Mouse (Mus musculus): ENCODE measurements around the gene A230072I06Rik. TPM values are rescaled to one million over a fixed set of nuclear protein-coding genes. Genes with fewer than 3 reads are reported as not detected.

The A230072I06Rik gene
- total and polyA plus RNA-seq, 3 experiments: 0.11 TPM; not detected in 2

DNA sequence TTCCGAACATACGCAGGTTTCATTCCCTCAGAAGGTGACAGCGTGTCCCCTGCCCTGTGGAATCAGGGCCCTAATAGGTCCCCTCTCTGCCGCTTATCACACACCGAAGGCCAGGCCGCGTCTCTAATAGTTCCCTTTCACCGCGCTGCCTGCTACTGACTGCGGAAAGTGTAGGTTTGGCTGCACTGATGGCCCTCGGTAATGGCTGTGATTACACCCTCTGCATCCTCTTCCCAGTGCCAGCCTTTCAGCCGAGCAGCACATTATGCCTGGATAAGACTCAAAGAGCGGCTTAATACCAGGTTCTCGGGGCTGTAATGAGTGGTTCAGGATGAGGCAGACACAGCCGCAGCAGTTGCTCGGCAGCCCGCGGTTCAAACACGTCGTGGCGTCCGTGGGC, 3.5 kb downstream of the A230072I06Rik start:
- H3K9me3 ChIP-seq (replicated peaks): no peaks in the 10 kb centered on the region
- TF ChIP-seq CTCF (IDR thresholded peaks at IDR 0.05; ENCODE audit: low read depth, low read length) (no peak), TAL1 (conservative IDR thresholded peaks at IDR 0.05; ENCODE audit: low read depth, low read length) (no peak), POLR2AphosphoS5 (IDR thresholded peaks at IDR 0.05; ENCODE audit: insufficient replicate concordance, low read depth, low read length) (no peak)
- H3K4me3 ChIP-seq (ENCODE audit: low read depth, low read length): no peak overlapping the region
- DNase-seq (ENCODE audit: low spot score) (no peak), ATAC-seq (ENCODE audit: extremely low read depth, insufficient number of reproducible peaks, low FRiP score, poor library complexity, severe bottlenecking) (no peak)
- H3K27me3 ChIP-seq (ENCODE audit: insufficient read depth, low read length): no peaks in the 10 kb centered on the region
- H3K36me3 ChIP-seq (replicated peaks): no peaks in the 10 kb centered on the region
- no peaks in the 10 kb centered on the region for H3K4me1 ChIP-seq (ENCODE audit: insufficient read depth, low read depth, low read length)

GRCm38 (mm10) chr8:12290551-12290950, 11.9 kb downstream of the A230072I06Rik start:
- DNase-seq (ENCODE audit: low spot score) (no peak), ATAC-seq (ENCODE audit: extremely low read depth, insufficient number of reproducible peaks, low FRiP score, poor library complexity, severe bottlenecking) (no peak)
- no peak overlapping the region for H3K4me3 ChIP-seq (ENCODE audit: low read depth, low read length)
- no peaks in the 10 kb centered on the region for H3K4me1 ChIP-seq (ENCODE audit: insufficient read depth, low read depth, low read length)
- TF ChIP-seq TAL1 (conservative IDR thresholded peaks at IDR 0.05; ENCODE audit: low read depth, low read length) (no peak), GATA1 (IDR thresholded peaks at IDR 0.05; ENCODE audit: borderline replicate concordance, low read length) (no peak), CTCF (IDR thresholded peaks at IDR 0.05; ENCODE audit: low read depth, low read length) (no peak), POLR2AphosphoS5 (IDR thresholded peaks at IDR 0.05; ENCODE audit: insufficient replicate concordance, low read depth, low read length) (no peak), GATA2 (IDR thresholded peaks at IDR 0.05; ENCODE audit: borderline replicate concordance, low read depth, low read length) (no peak)
- H3K27me3 ChIP-seq (ENCODE audit: insufficient read depth, low read length): no peaks in the 10 kb centered on the region; the same call in 1 of the 2 replicates
- H3K36me3 ChIP-seq (replicated peaks): no peaks in the 10 kb centered on the region
- H3K9me3 ChIP-seq (replicated peaks): no peaks in the 10 kb centered on the region

GRCm38 (mm10) chr8:12298326-12298950, 19.8 kb downstream of the A230072I06Rik start:
- ATAC-seq (ENCODE audit: extremely low read depth, insufficient number of reproducible peaks, low FRiP score, poor library complexity, severe bottlenecking) (no peak), DNase-seq (ENCODE audit: low spot score) (no peak)
- no peak for TF ChIP-seq TAL1 (conservative IDR thresholded peaks at IDR 0.05; ENCODE audit: low read depth, low read length)
- TF ChIP-seq GATA1 (IDR thresholded peaks at IDR 0.05; ENCODE audit: borderline replicate concordance, low read length): no peak
- no peak for TF ChIP-seq POLR2AphosphoS5 (IDR thresholded peaks at IDR 0.05; ENCODE audit: insufficient replicate concordance, low read depth, low read length)
- no peak for TF ChIP-seq CTCF (IDR thresholded peaks at IDR 0.05; ENCODE audit: low read depth, low read length)
- TF ChIP-seq GATA2 (IDR thresholded peaks at IDR 0.05; ENCODE audit: borderline replicate concordance, low read depth, low read length): no peak
- Histone ChIP-seq H3K36me3 (replicated peaks) (no peaks in the 10 kb centered on the region), H3K27me3 (ENCODE audit: insufficient read depth, low read length) (no peaks in the 10 kb centered on the region; the same call in 1 of the 2 replicates), H3K4me1 (ENCODE audit: insufficient read depth, low read depth, low read length) (no peaks in the 10 kb centered on the region), H3K4me3 (ENCODE audit: low read depth, low read length) (no peak overlapping the region), H3K9me3 (replicated peaks) (no peaks in the 10 kb centered on the region)

DNA sequence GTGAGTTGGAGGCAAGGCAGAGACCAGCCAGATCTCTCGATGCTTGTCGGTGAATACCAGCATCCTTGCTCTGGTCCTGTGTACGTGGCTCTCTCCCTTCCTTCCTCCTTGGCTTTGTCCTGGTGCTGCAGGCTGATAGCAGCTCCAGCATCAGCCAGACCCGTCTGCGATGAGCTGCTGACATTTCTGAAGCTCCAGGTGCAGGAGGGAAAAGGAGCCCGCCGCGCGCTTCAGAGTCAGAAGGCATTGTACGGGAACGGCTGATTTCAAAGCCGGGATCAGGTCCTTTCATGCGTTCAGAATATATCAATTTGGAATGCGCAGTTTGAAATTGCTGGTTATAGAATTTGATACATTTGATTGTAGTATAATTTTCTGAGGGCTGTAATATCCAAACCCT, 23.4 kb downstream of the A230072I06Rik start:
- Histone ChIP-seq H3K36me3 (replicated peaks) (no peaks in the 10 kb centered on the region), H3K4me3 (ENCODE audit: low read depth, low read length) (no peak overlapping the region), H3K27me3 (ENCODE audit: insufficient read depth, low read length) (no peaks in the 10 kb centered on the region), H3K4me1 (ENCODE audit: insufficient read depth, low read depth, low read length) (no peaks in the 10 kb centered on the region), H3K9me3 (replicated peaks) (no peaks in the 10 kb centered on the region)
- DNase-seq (ENCODE audit: low spot score) (no peak), ATAC-seq (ENCODE audit: extremely low read depth, insufficient number of reproducible peaks, low FRiP score, poor library complexity, severe bottlenecking) (no peak)
- no peak for TF ChIP-seq GATA2 (IDR thresholded peaks at IDR 0.05; ENCODE audit: borderline replicate concordance, low read depth, low read length)
- no peak for TF ChIP-seq GATA1 (IDR thresholded peaks at IDR 0.05; ENCODE audit: borderline replicate concordance, low read length)
- no peak for TF ChIP-seq CTCF (IDR thresholded peaks at IDR 0.05; ENCODE audit: low read depth, low read length)
- no peak for TF ChIP-seq POLR2AphosphoS5 (IDR thresholded peaks at IDR 0.05; ENCODE audit: insufficient replicate concordance, low read depth, low read length)
- TF ChIP-seq TAL1 (conservative IDR thresholded peaks at IDR 0.05; ENCODE audit: low read depth, low read length): no peak

DNA sequence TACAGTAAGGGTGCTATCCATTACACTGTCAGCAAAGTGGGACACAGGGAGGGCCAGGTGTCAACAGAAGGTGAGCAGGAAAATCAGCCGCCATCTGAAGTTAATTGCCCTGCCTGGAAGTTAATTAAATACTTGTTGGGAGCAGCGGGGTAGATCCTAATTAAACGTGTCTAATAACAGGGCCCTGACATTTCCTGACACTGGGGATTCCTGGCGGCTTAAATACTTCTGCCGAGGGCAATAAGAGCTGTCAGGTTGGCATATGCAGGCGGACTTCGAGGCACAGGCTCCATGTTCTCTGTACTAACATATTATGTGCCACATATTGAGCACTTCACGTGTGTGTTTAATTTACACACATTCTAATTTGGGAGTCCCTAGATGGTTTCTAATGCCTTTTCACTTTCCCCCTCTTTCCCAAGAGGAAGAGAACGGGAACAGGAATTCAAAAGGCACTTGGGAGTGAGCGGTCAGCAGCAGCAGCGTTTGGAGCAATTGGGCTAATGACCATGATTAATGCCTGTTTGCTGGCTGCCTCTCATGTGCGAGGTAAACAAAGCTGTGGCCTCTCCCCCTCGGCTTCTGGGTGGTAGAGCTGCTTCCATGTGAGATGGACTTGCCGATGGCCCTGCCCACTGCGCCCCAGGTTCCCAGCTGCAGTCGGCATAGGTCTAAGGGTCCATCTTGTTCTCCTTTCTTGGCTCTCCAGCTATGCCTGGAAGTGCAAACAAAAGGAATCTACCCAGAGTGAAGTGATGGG, 34.5 kb downstream of the A230072I06Rik start:
- Histone ChIP-seq H3K27me3 (ENCODE audit: insufficient read depth, low read length) (no peaks in the 10 kb centered on the region), H3K36me3 (replicated peaks) (no peaks in the 10 kb centered on the region), H3K4me3 (ENCODE audit: low read depth, low read length) (no peak overlapping the region), H3K4me1 (ENCODE audit: insufficient read depth, low read depth, low read length) (no peaks in the 10 kb centered on the region), H3K9me3 (replicated peaks) (no peaks in the 10 kb centered on the region)
- DNase-seq (ENCODE audit: low spot score) (no peak), ATAC-seq (ENCODE audit: extremely low read depth, insufficient number of reproducible peaks, low FRiP score, poor library complexity, severe bottlenecking) (no peak)
- TF ChIP-seq GATA1 (IDR thresholded peaks at IDR 0.05; ENCODE audit: borderline replicate concordance, low read length): no peak
- TF ChIP-seq GATA2 (IDR thresholded peaks at IDR 0.05; ENCODE audit: borderline replicate concordance, low read depth, low read length): no peak
- TF ChIP-seq TAL1 (conservative IDR thresholded peaks at IDR 0.05; ENCODE audit: low read depth, low read length): no peak
- TF ChIP-seq CTCF (IDR thresholded peaks at IDR 0.05; ENCODE audit: low read depth, low read length): no peak
- no peak for TF ChIP-seq POLR2AphosphoS5 (IDR thresholded peaks at IDR 0.05; ENCODE audit: insufficient replicate concordance, low read depth, low read length)

DNA sequence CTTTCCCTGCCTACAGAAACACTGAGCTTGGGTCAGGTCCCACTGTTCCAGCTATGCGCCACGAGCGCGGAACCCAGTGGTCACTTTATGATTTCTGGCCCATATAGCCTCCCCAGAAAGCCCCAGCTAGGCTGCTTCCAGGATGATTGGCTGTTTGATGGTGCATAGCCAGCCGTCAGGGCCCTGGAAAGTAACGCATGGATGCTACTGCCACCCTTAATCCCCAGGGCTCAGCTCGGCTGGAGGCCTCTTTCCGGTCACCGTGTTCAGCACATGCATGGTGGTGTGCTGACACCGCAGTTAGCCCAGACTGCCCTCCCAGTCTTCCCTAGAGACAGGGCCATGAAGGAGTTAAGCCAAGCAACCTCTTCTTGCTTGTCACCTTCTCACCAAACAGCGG, 35.6 kb downstream of the A230072I06Rik start:
- DNase-seq (ENCODE audit: low spot score) (no peak), ATAC-seq (ENCODE audit: extremely low read depth, insufficient number of reproducible peaks, low FRiP score, poor library complexity, severe bottlenecking) (no peak)
- H3K4me1 ChIP-seq (ENCODE audit: insufficient read depth, low read depth, low read length): no peaks in the 10 kb centered on the region
- no peak for TF ChIP-seq GATA1 (IDR thresholded peaks at IDR 0.05; ENCODE audit: borderline replicate concordance, low read length)
- no peak for TF ChIP-seq CTCF (IDR thresholded peaks at IDR 0.05; ENCODE audit: low read depth, low read length)
- TF ChIP-seq TAL1 (conservative IDR thresholded peaks at IDR 0.05; ENCODE audit: low read depth, low read length): no peak
- no peak for TF ChIP-seq POLR2AphosphoS5 (IDR thresholded peaks at IDR 0.05; ENCODE audit: insufficient replicate concordance, low read depth, low read length)
- no peak for TF ChIP-seq GATA2 (IDR thresholded peaks at IDR 0.05; ENCODE audit: borderline replicate concordance, low read depth, low read length)
- no peak overlapping the region for H3K4me3 ChIP-seq (ENCODE audit: low read depth, low read length)
- no peaks in the 10 kb centered on the region for H3K27me3 ChIP-seq (ENCODE audit: insufficient read depth, low read length)
- no peaks in the 10 kb centered on the region for H3K9me3 ChIP-seq (replicated peaks)
- H3K36me3 ChIP-seq (replicated peaks): no peaks in the 10 kb centered on the region

Measured in G1E (cell line).